Mouse (Mus musculus) midbrain, embryonic 16.5 days (tissue): ENCODE results near the gene Stim1. TPM values are rescaled to one million over a fixed set of nuclear protein-coding genes. Genes with fewer than 3 reads are reported as not detected.
A peak's percentile ranks its signal among the peaks of the same experiment; 100 is the strongest.

Source experiments
- ATAC-seq: fragments of 200-750 bp; cut with Nextera tagmentation; 2 replicates; pipeline ENCODE4 v1.8.0; 2017; ENCODE audit warnings: moderate TSS enrichment
- H3K27ac ChIP-seq: fragments of 300-500 bp; sonication (generic); 2 replicates; pipeline ENCODE4 v1.5.1; 2014; ENCODE audit warnings: mild to moderate bottlenecking, low read length, mixed read lengths
- H3K27me3 ChIP-seq: fragments of 300-500 bp; sonication (generic); 2 replicates; pipeline ENCODE4 v1.6.1; 2014; ENCODE audit warnings: low read depth, low read length, mixed read lengths; ENCODE audit not compliant: control insufficient read depth, insufficient read depth
- H3K36me3 ChIP-seq: fragments of 300-500 bp; sonication (generic); 2 replicates; pipeline ENCODE4 v1.6.1; 2014; ENCODE audit warnings: mild to moderate bottlenecking, low read length, moderate library complexity, mixed read lengths; ENCODE audit not compliant: control insufficient read depth, insufficient read depth
- H3K4me1 ChIP-seq: fragments of 300-500 bp; sonication (generic); 2 replicates; pipeline ENCODE4 v1.6.1; 2014; ENCODE audit warnings: mild to moderate bottlenecking, low read length, mixed read lengths; ENCODE audit not compliant: control insufficient read depth, insufficient read depth
- H3K4me2 ChIP-seq: fragments of 300-500 bp; sonication (generic); 2 replicates; pipeline ENCODE4 v1.6.1; 2014; ENCODE audit warnings: mild to moderate bottlenecking, low read length, mixed read lengths
- H3K4me3 ChIP-seq: fragments of 300-500 bp; sonication (generic); 2 replicates; pipeline ENCODE4 v1.5.1; 2014; ENCODE audit warnings: low read depth, mild to moderate bottlenecking, low read length, moderate library complexity, mixed read lengths
- H3K9ac ChIP-seq: fragments of 300-500 bp; sonication (generic); 2 replicates; pipeline ENCODE4 v1.6.1; 2014; ENCODE audit warnings: low read depth, low read length, mixed read lengths
- H3K9me3 ChIP-seq: fragments of 300-500 bp; sonication (generic); replicated peaks from 2 replicates; pipeline ENCODE4 v1.6.1; 2014; ENCODE audit warnings: mild to moderate bottlenecking, low read length, mixed read lengths; ENCODE audit not compliant: control insufficient read depth, poor library complexity, severe bottlenecking
- WGBS: fragments of 180-500 bp; shearing (Covaris S2); extraction: QIAGEN DNeasy Blood & Tissue Kit; methylation state at CpG from one replicate; pipeline ENCODE4 v1.1.7; 2014; 5-methylcytosine and 5-hydroxymethylcytosine counted together
- polyA plus RNA-seq: library from polyadenylated mRNA; unstranded; fragments of >200 nt; fragmentation: Nextera tagmentation; extraction: Ambion mirVana; gene quantifications from 2 replicates; pipeline ENCODE4 v1.2.1, GENCODE M21; 2015

Stim1 gene
- polyA plus RNA-seq, 1 experiment from 2014 or later: 12.5 TPM

- no peak for ATAC-seq
- 0% methylated on average over 4 of the region's 4 CpGs for WGBS
- Histone ChIP-seq H3K36me3 (0 out of 2 replicates have a peak, but pooled peaks cover 5% of the 10 kb centered on the region), H3K9me3 (no peaks in the 10 kb centered on the region), H3K4me2 (peak overlapping the region; percentile 71), H3K27me3 (no peaks in the 10 kb centered on the region), H3K27ac (no peak overlapping the region), H3K9ac (peak overlapping the region; percentile 65; the same call in 1 of the 2 replicates), H3K4me3 (peak overlapping the region; percentile 60), H3K4me1 (peaks cover 18% of the 10 kb centered on the region)
These were observed 174.8 kb downstream of the Stim1 start for GRCm38 (mm10) chr7:102442432-102442831.

DNA sequence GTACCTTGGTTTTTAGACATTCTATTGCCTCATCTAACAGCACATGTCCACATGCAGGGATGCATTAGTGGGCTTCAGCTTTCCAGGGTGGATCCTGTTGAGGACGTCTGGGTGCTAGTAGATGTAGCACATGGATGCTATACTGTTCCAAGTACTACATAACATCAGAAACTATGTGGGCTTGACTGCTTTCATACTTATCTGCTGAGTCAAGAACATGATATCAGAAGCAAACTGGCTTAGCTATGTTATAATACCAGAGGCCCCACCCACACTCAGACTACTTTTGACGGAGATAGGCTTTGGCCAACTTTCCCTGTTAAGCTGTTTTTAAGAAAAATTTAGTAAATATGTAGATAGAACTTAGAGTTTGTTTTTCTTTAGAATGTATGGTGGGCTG, 176.7 kb downstream of the Stim1 start:
- no peak overlapping the region for H3K27ac ChIP-seq
- no peaks in the 10 kb centered on the region for H3K9me3 ChIP-seq
- WGBS: 90% methylated on average over 2 of the region's 2 CpGs
- no peak for ATAC-seq
- H3K4me3 ChIP-seq: no peak overlapping the region
- no peak overlapping the region for H3K9ac ChIP-seq
- H3K27me3 ChIP-seq: no peaks in the 10 kb centered on the region
- H3K4me1 ChIP-seq: peaks cover 18% of the 10 kb centered on the region
- peaks cover 11% of the 10 kb centered on the region; the same call in 1 of the 2 replicates for H3K36me3 ChIP-seq
- H3K4me2 ChIP-seq: no peak overlapping the region

- H3K9me3 ChIP-seq: no peaks in the 10 kb centered on the region
- H3K4me3 ChIP-seq: no peak overlapping the region
- peaks cover 16% of the 10 kb centered on the region for H3K4me1 ChIP-seq
- H3K36me3 ChIP-seq: peaks cover 14% of the 10 kb centered on the region
- no peak overlapping the region for H3K27ac ChIP-seq
- no peak overlapping the region for H3K9ac ChIP-seq
- WGBS: 96% methylated on average over 9 of the region's 9 CpGs
- H3K4me2 ChIP-seq: no peak overlapping the region
- H3K27me3 ChIP-seq: no peaks in the 10 kb centered on the region
- ATAC-seq: no peak
These were observed 178.8 kb downstream of the Stim1 start for GRCm38 (mm10) chr7:102446438-102446837.

DNA sequence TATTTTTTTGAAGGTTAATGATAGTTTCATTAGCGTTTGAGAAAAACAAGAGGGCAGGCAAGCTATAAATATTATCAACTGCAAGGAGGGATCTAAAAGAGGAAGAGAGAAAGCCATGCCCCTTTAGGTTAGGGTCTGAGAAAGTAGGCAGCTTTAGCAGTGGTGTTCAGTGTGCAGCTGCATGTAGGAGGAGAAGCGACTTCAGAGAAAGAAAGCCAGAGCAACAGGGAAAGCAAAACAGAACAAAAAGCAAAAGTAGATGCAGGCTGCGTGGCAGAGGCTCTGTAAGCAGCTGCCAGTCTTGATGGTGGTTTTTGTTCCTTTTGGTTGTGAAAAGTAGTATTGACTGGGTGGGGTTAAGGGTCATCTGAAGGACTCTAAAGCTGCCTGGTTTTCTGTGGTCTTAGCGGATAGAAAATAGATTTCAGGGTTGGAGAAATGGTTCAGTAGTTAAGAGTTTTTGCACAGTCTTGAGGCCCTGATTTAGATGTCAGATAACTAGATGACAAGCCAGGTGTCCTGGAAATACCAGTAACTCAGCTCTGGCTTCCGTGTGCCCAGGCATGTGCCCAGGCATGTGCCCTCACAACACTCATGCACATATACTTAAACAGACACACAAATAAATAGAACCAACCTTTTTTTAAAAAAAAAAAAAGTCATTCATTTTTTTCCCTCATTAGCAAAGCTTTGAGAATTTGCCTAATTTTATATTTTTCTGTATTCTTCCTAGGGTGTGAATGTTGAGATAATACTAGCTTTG, 191.2 kb downstream of the Stim1 start:
- Histone ChIP-seq H3K9ac (no peak overlapping the region), H3K27ac (no peak overlapping the region), H3K27me3 (no peaks in the 10 kb centered on the region), H3K36me3 (peaks cover 19% of the 10 kb centered on the region), H3K4me3 (no peak overlapping the region), H3K4me2 (no peak overlapping the region), H3K9me3 (no peaks in the 10 kb centered on the region), H3K4me1 (no peaks in the 10 kb centered on the region)
- WGBS: 79% methylated on average over 5 of the region's 5 CpGs
- ATAC-seq: no peak

GRCm38 (mm10) chr7:102467566-102467965, 200.0 kb downstream of the Stim1 start:
- no peak overlapping the region for H3K4me3 ChIP-seq
- no peak overlapping the region for H3K4me2 ChIP-seq
- H3K4me1 ChIP-seq: no peaks in the 10 kb centered on the region
- peaks cover 30% of the 10 kb centered on the region for H3K36me3 ChIP-seq
- no peaks in the 10 kb centered on the region for H3K27me3 ChIP-seq
- ATAC-seq: no peak
- H3K9ac ChIP-seq: no peak overlapping the region
- 90% methylated on average over 8 of the region's 8 CpGs for WGBS
- no peak overlapping the region for H3K27ac ChIP-seq
- no peaks in the 10 kb centered on the region for H3K9me3 ChIP-seq

GRCm38 (mm10) chr7:102472675-102473074, 205.1 kb downstream of the Stim1 start:
- Histone ChIP-seq H3K9ac (no peak overlapping the region), H3K36me3 (peaks cover 12% of the 10 kb centered on the region), H3K4me3 (no peak overlapping the region), H3K9me3 (no peaks in the 10 kb centered on the region), H3K4me2 (no peak overlapping the region), H3K27me3 (no peaks in the 10 kb centered on the region), H3K4me1 (no peaks in the 10 kb centered on the region), H3K27ac (no peak overlapping the region)
- 79% methylated on average over 5 of the region's 5 CpGs for WGBS
- no peak for ATAC-seq

DNA sequence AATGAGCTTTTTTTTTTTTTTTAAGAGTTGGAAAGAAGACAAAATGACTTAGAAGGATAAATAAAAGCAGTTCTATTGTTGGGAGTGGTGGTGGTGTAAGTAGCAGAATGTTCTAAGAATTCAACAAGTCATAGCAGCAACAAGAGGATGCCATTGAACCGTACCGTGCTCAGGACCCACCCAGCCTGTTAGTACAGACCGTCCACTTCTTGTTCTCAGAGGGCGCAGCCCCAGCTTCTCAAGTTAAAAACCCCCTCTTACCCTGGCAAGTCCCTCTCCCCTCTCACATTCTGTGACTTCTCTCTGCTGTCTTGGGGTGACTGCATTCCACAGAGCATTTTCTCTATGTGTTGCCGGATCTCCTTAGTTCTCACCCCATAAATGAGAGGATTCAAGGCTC, 209.0 kb downstream of the Stim1 start:
- no peak overlapping the region for H3K4me3 ChIP-seq
- no peak for ATAC-seq
- WGBS: 96% methylated on average over 5 of the region's 5 CpGs
- 0 out of 2 replicates have a peak, but pooled peaks cover 2% of the 10 kb centered on the region for H3K36me3 ChIP-seq
- no peaks in the 10 kb centered on the region for H3K27me3 ChIP-seq
- H3K9me3 ChIP-seq: no peaks in the 10 kb centered on the region
- H3K4me2 ChIP-seq: no peak overlapping the region
- no peaks in the 10 kb centered on the region for H3K4me1 ChIP-seq
- no peak overlapping the region for H3K9ac ChIP-seq
- H3K27ac ChIP-seq: no peak overlapping the region

GRCm38 (mm10) chr7:102477377-102477776, 209.8 kb downstream of the Stim1 start:
- no peak for ATAC-seq
- no peaks in the 10 kb centered on the region for H3K9me3 ChIP-seq
- H3K9ac ChIP-seq: no peak overlapping the region
- H3K27ac ChIP-seq: no peak overlapping the region
- no peaks in the 10 kb centered on the region for H3K27me3 ChIP-seq
- no peak overlapping the region for H3K4me3 ChIP-seq
- no peaks in the 10 kb centered on the region for H3K4me1 ChIP-seq
- H3K4me2 ChIP-seq: no peak overlapping the region
- 0 out of 2 replicates have a peak, but pooled peaks cover 2% of the 10 kb centered on the region for H3K36me3 ChIP-seq
- WGBS: 63% methylated on average over 11 of the region's 11 CpGs

GRCm38 (mm10) chr7:102478425-102478824, 210.8 kb downstream of the Stim1 start:
- no peaks in the 10 kb centered on the region for H3K4me1 ChIP-seq

More at GRCm38 (mm10) chr7:102478425-102478824, 210.8 kb downstream of the Stim1 start:
- no peaks in the 10 kb centered on the region for H3K9me3 ChIP-seq
- no peak overlapping the region for H3K4me3 ChIP-seq
- no peaks in the 10 kb centered on the region for H3K27me3 ChIP-seq
- H3K9ac ChIP-seq: no peak overlapping the region
- 0 out of 2 replicates have a peak, but pooled peaks cover 4% of the 10 kb centered on the region for H3K36me3 ChIP-seq
- H3K4me2 ChIP-seq: no peak overlapping the region
- ATAC-seq: no peak
- 89% methylated on average over 4 of the region's 4 CpGs for WGBS
- H3K27ac ChIP-seq: no peak overlapping the region
